Mouse (Mus musculus): ENCODE measurements around the gene Anks1. TPM values are rescaled to one million over a fixed set of nuclear protein-coding genes. Genes with fewer than 3 reads are reported as not detected.

Gene Anks1
- polyA plus RNA-seq, 1 experiment from 2014 or later, result 11.3 TPM

DNA sequence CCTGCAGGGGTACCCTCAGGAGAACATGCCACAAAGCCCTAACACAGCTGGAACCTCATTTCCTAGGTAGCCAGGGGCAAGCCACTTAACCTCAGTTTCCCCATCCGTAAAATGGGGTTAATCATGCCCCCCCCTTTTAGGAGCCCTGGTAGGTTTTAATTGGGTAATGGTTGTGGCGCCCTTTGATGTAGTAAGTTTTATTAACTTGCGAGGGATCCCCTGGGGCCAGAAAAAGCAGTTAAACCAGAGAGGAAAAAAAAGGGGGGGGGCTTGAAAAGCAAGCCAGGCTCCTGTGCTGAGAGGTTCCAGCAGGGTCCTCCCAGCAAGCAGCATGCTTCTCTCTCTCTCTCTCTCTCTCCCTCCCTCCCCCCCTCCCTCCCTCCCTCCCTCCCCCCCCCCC lies 190.0 kb downstream of the Anks1 start:
- no peak for TF ChIP-seq CTCF (IDR thresholded peaks at IDR 0.05; ENCODE audit: low read depth)
- 0 out of 2 replicates have a peak, but pooled peaks cover under 1% of the 10 kb centered on the region for H3K9me3 ChIP-seq (replicated peaks; ENCODE audit: low read length)
- no peak overlapping the region for H3K27ac ChIP-seq
- H3K27me3 ChIP-seq (ENCODE audit: insufficient read depth, low read length), result no peaks in the 10 kb centered on the region
- 22% methylated on average over 3 of the region's 3 CpGs for WGBS
- no peak overlapping the region for H3K4me2 ChIP-seq (ENCODE audit: low read length)
- DNase-seq (ENCODE audit: low spot score) (no peak), ATAC-seq (replicated peaks; ENCODE audit: low FRiP score, low read depth) (no peak)
- 0 out of 2 replicates have a peak, but pooled peaks cover 7% of the 10 kb centered on the region for H3K4me1 ChIP-seq (replicated peaks; ENCODE audit: insufficient read depth, low read length)
- no peaks in the 10 kb centered on the region for H3K36me3 ChIP-seq (ENCODE audit: insufficient read depth, low read length)
- no peak overlapping the region for H3K4me3 ChIP-seq (replicated peaks; ENCODE audit: low read depth, low read length)
- H3K9ac ChIP-seq (ENCODE audit: low read depth, low read length), result no peak overlapping the region

DNA sequence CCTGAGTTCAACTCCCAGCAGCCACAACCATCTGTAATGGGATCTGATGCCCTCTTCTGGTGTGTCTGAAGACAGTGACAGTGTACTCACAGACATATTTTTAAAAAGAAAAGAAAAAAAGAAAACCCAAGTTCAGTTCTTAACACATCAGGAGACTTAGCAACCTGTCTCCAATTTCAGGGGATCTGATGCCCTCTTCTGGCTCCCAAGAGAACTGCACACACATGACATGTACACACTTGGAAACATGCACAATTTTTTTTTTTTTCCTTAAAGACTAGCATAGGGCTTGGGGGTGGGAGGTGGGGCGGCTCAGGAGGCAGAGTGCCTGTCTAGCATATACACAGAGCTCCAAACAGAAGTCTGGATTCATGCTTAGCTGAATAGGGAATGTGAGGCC lies 191.6 kb downstream of the Anks1 start:
- H3K9ac ChIP-seq (ENCODE audit: low read depth, low read length), result no peak overlapping the region
- 0 out of 2 replicates have a peak, but pooled peaks cover 7% of the 10 kb centered on the region for H3K4me1 ChIP-seq (replicated peaks; ENCODE audit: insufficient read depth, low read length)
- H3K4me3 ChIP-seq (replicated peaks; ENCODE audit: low read depth, low read length), result no peak overlapping the region
- DNase-seq (ENCODE audit: low spot score) (no peak), ATAC-seq (replicated peaks; ENCODE audit: low FRiP score, low read depth) (no peak)
- H3K4me2 ChIP-seq (ENCODE audit: low read length), result no peak overlapping the region
- H3K27ac ChIP-seq, result peak overlapping the region; percentile 76
- no peaks in the 10 kb centered on the region for H3K36me3 ChIP-seq (ENCODE audit: insufficient read depth, low read length)
- 79% methylated on average over 1 of the region's 1 CpGs for WGBS
- H3K9me3 ChIP-seq (replicated peaks; ENCODE audit: low read length), result no peaks in the 10 kb centered on the region
- peak; percentile 56 for TF ChIP-seq CTCF (IDR thresholded peaks at IDR 0.05; ENCODE audit: low read depth)
- no peaks in the 10 kb centered on the region for H3K27me3 ChIP-seq (ENCODE audit: insufficient read depth, low read length)

DNA sequence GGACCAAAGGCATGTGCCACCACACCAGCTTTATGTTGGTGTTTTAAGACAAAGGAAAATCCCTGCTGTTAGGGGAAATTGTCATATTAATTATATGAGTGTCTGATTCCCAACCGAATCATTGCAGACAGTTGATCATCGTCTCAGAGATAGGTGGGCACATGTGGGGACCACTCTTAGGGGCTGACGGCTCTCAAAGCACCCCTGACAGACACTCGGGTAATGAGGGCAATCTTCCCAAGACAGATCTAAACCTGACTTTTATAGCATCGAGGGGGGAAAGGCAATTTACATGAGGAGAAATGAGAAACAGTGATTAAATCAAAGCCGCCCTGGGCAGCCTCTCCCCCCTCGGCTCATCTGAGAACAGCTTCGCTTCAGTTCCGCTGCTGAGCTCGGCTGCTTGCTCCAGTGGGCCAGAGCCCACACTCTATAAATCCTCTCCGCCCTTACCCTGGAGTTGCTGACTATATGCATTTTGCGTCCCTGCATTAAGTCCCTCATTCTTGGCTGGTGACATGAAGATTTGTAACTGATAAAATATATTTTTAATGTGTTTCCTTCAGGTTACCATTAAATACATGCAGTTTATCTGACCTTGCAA lies 192.3 kb downstream of the Anks1 start:
- DNase-seq (ENCODE audit: low spot score), result peak; percentile 88
- peak overlapping the region; percentile 76 for H3K27ac ChIP-seq

DNA sequence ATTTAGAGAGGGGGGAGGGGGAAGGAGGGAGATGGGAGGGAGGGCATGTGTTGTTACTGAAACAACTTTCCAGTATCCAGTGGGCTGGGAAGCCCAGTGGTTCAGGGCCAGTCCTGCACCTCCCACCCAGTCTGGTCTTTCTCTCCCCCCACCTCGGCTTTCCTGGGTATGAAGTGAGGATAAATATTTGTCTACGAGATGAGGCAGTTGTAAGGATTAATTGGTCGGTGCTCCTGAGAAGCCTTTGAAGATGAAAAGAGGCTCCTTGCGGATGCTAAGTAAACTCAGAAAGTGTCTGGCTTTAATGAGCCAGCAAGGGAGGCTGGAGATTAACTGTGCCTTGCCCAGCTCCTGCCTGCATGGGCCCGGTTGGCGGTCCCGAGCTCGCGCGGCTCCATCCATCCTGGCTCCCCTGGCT lies 192.8 kb downstream of the Anks1 start:
- no peaks in the 10 kb centered on the region for H3K27me3 ChIP-seq (ENCODE audit: insufficient read depth, low read length)
- H3K9me3 ChIP-seq (replicated peaks; ENCODE audit: low read length), result no peaks in the 10 kb centered on the region
- peak overlapping the region; percentile 76 for H3K27ac ChIP-seq
- TF ChIP-seq CTCF (IDR thresholded peaks at IDR 0.05; ENCODE audit: low read depth), result no peak
- no peaks in the 10 kb centered on the region for H3K36me3 ChIP-seq (ENCODE audit: insufficient read depth, low read length)
- H3K4me2 ChIP-seq (ENCODE audit: low read length), result no peak overlapping the region
- 0 out of 2 replicates have a peak, but pooled peaks cover 7% of the 10 kb centered on the region for H3K4me1 ChIP-seq (replicated peaks; ENCODE audit: insufficient read depth, low read length)
- no peak overlapping the region for H3K9ac ChIP-seq (ENCODE audit: low read depth, low read length)
- peak; percentile 57 for ATAC-seq (replicated peaks; ENCODE audit: low FRiP score, low read depth)
- DNase-seq (ENCODE audit: low spot score), result peak; percentile 85
- WGBS, result 13% methylated on average over 10 of the region's 10 CpGs
- no peak overlapping the region for H3K4me3 ChIP-seq (replicated peaks; ENCODE audit: low read depth, low read length)

More for the DNA sequence above, 192.3 kb downstream of the Anks1 start:
- Histone ChIP-seq H3K4me3 (replicated peaks; ENCODE audit: low read depth, low read length) (no peak overlapping the region), H3K4me1 (replicated peaks; ENCODE audit: insufficient read depth, low read length) (0 out of 2 replicates have a peak, but pooled peaks cover 7% of the 10 kb centered on the region), H3K9ac (ENCODE audit: low read depth, low read length) (no peak overlapping the region), H3K4me2 (ENCODE audit: low read length) (no peak overlapping the region), H3K9me3 (replicated peaks; ENCODE audit: low read length) (no peaks in the 10 kb centered on the region), H3K36me3 (ENCODE audit: insufficient read depth, low read length) (no peaks in the 10 kb centered on the region), H3K27me3 (ENCODE audit: insufficient read depth, low read length) (no peaks in the 10 kb centered on the region)
- TF ChIP-seq CTCF (IDR thresholded peaks at IDR 0.05; ENCODE audit: low read depth), result no peak
- ATAC-seq (replicated peaks; ENCODE audit: low FRiP score, low read depth), result peak; percentile 68; the same call in 1 of the 2 replicates
- 8% methylated on average over 12 of the region's 12 CpGs for WGBS

DNA sequence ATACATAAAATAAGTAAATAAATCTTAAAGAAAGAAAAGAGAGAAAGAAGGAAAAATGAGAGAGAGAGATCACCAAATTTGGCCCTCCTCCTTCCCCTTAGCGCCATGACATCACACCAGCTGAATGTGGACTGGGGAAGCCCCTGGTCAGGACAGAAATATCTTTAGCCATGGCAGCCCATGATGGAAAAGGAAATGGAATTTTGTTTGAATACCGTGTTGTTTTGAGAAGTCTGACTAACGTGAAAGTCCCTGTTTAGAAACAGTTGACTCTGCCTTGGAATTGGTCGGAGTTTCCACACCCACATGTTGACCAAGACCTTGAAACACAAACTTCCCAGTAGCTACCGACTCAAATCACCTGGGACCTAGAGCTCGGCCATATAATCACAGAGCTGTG lies 195.3 kb downstream of the Anks1 start:
- Histone ChIP-seq H3K27ac (no peak overlapping the region), H3K9me3 (replicated peaks; ENCODE audit: low read length) (no peaks in the 10 kb centered on the region), H3K4me1 (replicated peaks; ENCODE audit: insufficient read depth, low read length) (0 out of 2 replicates have a peak, but pooled peaks cover 7% of the 10 kb centered on the region), H3K4me3 (replicated peaks; ENCODE audit: low read depth, low read length) (no peak overlapping the region), H3K36me3 (ENCODE audit: insufficient read depth, low read length) (no peaks in the 10 kb centered on the region), H3K27me3 (ENCODE audit: insufficient read depth, low read length) (no peaks in the 10 kb centered on the region), H3K9ac (ENCODE audit: low read depth, low read length) (no peak overlapping the region), H3K4me2 (ENCODE audit: low read length) (no peak overlapping the region)
- no peak for DNase-seq (ENCODE audit: low spot score)
- no peak for ATAC-seq (replicated peaks; ENCODE audit: low FRiP score, low read depth)
- WGBS, result 59% methylated on average over 6 of the region's 6 CpGs
- no peak for TF ChIP-seq CTCF (IDR thresholded peaks at IDR 0.05; ENCODE audit: low read depth)

DNA sequence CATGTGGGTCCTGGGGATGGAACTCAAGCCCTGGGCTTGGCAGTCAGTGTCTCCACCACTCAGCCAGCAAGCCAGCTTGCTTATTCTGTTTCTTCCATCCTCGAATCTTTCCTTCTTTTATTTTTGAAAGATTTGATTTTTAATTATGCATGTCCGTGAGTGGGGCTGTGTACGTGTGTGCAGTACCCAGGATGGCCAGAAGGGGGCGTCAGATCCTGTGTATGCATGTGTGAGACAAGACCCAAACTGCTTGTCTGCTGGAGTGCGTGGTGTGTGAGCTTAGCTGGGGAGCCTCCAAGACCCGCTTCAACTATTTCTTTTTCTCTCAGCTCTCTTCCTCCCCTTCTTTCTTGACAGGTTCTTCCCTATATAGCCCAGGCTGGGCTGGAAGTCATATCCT lies 197.2 kb downstream of the Anks1 start:
- no peaks in the 10 kb centered on the region for H3K27me3 ChIP-seq (ENCODE audit: insufficient read depth, low read length)
- H3K27ac ChIP-seq, result no peak overlapping the region
- H3K9ac ChIP-seq (ENCODE audit: low read depth, low read length), result no peak overlapping the region
- no peaks in the 10 kb centered on the region for H3K9me3 ChIP-seq (replicated peaks; ENCODE audit: low read length)
- no peak for DNase-seq (ENCODE audit: low spot score)
- 83% methylated on average over 6 of the region's 6 CpGs for WGBS
- H3K4me2 ChIP-seq (ENCODE audit: low read length), result no peak overlapping the region
- no peaks in the 10 kb centered on the region for H3K36me3 ChIP-seq (ENCODE audit: insufficient read depth, low read length)
- peak; percentile 58 for TF ChIP-seq CTCF (IDR thresholded peaks at IDR 0.05; ENCODE audit: low read depth)
- H3K4me1 ChIP-seq (replicated peaks; ENCODE audit: insufficient read depth, low read length), result 0 out of 2 replicates have a peak, but pooled peaks cover 7% of the 10 kb centered on the region
- no peak for ATAC-seq (replicated peaks; ENCODE audit: low FRiP score, low read depth)
- H3K4me3 ChIP-seq (replicated peaks; ENCODE audit: low read depth, low read length), result no peak overlapping the region

Measured in kidney, postnatal 0 days (tissue).